Mouse (Mus musculus) C2C12 (cell line): ENCODE measurements around the gene Adam12.
A peak's percentile ranks its signal among the peaks of the same experiment; 100 is the strongest.

Experiments
- CTCF ChIP-seq: IDR thresholded peaks from one replicate; pipeline ENCODE4 v1.5.1; 2011; ENCODE audit not compliant: control insufficient read depth, insufficient read depth, insufficient read length
- FOSL1 ChIP-seq: IDR thresholded peaks from one replicate; pipeline ENCODE4 v1.8.0; 2011; ENCODE audit warnings: mild to moderate bottlenecking, low read length; ENCODE audit not compliant: poor library complexity, insufficient read depth, severe bottlenecking
- MAX ChIP-seq: IDR thresholded peaks from one replicate; pipeline ENCODE4 v1.6.1; 2011; ENCODE audit warnings: mild to moderate bottlenecking, control low read depth
- MYOD1 ChIP-seq: IDR thresholded peaks from one replicate; pipeline ENCODE4 v1.6.1; 2011; ENCODE audit warnings: low read depth; ENCODE audit not compliant: control insufficient read depth, insufficient read length
- MYOG ChIP-seq: IDR thresholded peaks from one replicate; pipeline ENCODE4 v1.6.1; 2011; ENCODE audit not compliant: control insufficient read depth, insufficient read length; ENCODE audit errors: extremely low read depth

- TF ChIP-seq MYOG (no peak), CTCF (no peak), MAX (peak; percentile 42), FOSL1 (peak; percentile 69), MYOD1 (peak; percentile 43)
Observed at GRCm38 (mm10) chr7:134114311-134115188, 117.4 kb downstream of the Adam12 start.
